Mouse (Mus musculus) layer of hippocampus, adult 11-12 months (tissue): ENCODE results near the gene Pde1c.

Experiments used
- DNase-seq: peaks from one replicate; pipeline ENCODE4 v3.0.0; 2022; ENCODE audit warnings: low spot score

Gene Pde1c

GRCm38 (mm10) chr6:56331432-56331831 is 237.5 kb downstream of the Pde1c start:
- DNase-seq, result no peak

DNA sequence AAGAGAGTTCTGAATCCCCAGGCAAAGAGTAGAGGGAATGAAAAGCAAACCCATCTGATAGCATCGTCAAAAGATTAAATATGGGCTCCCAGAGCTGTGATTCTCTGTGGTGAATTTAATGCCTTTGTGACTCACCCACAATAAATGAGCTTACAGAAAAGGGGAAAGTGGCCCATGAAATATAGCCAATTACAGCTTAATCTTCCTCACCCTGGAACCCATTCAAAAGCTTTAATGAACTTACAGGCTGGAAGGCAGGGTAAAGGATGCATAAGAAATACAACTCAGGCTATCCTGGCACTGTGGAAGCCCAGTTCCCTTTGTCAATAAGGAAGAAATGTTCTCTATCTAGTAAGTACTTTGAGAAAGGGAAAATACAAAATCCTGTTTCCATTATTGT is 240.8 kb downstream of the Pde1c start:
- DNase-seq, result no peak

GRCm38 (mm10) chr6:56322799-56323198 is 246.1 kb downstream of the Pde1c start:
- no peak for DNase-seq

DNA sequence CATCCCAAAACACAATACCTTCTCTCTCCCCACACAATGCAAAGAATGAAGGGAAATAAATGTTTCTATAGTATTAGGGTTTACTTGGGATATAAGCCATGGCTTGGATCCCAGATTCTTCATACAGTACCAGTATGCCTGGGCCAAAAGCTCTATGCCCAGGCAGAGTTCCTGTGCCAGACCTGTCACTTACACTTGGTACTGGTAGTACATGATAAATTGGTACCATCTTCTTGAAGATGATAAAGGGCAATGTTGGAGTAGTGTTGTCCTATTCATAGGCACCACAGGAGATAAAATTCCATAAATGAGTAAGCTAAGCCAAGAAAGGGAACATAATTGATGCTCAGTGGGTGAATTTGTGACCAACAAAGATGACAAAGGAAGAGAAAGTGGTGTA is 258.6 kb downstream of the Pde1c start:
- no peak for DNase-seq

DNA sequence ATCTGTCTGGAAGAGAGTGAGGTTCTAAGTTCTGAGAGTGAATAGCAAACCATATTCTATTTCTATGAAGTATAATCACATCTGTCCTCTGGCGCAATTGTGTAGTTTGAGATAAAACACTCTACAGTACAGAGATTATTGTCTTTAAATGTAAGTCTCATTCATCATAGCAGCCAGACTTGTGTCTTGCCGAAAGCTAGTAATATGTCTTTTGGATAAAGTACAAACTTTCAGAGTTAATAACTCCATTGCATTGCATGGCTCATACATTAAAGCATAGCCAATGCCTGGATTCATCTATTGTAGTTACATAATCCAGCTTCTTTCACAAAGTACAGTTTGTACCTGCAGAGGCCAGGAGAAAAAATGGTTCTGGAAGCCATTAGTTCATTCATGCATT is 262.8 kb downstream of the Pde1c start:
- no peak for DNase-seq

GRCm38 (mm10) chr6:56292176-56292575 is 276.7 kb downstream of the Pde1c start:
- DNase-seq, result no peak

DNA sequence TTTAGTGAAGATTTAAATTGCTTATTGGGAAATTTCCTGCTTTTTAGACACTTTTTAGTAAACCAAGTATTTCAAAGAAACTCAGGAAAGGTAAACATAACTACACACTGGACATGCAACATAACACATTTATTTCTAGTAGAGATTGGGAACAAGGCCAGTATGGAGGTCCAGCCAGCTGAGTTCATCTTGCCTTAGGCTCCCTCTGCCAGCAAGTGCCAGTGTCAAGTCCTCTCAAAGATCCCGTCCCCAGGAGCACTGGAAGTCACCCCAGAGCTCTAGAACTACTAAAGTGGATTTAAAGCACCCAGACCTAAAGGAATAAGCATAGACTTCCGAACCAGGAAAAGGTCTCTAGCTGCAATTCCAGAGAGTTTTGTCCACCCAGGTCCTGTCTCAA is 279.6 kb downstream of the Pde1c start:
- no peak for DNase-seq

DNA sequence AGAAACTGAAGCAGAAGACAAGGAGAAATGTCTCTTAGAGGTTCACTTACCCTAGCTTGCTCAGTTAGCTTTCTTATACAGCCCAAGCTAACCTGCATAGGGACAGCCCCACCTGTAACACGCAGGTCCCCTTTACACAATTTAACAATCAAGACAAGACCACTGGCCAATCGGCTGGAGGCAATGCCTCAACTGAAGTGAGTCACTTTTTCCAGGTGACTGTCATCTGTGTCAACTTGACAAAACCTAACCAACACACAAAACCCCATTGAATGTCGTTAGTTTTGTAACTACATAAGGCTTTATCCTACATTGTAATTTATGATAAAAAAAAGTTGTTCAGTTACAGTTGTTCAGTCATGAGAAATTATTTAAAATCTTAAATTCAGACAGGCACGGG is 284.1 kb downstream of the Pde1c start:
- no peak for DNase-seq

GRCm38 (mm10) chr6:56275461-56275860 is 293.4 kb downstream of the Pde1c start:
- DNase-seq, result no peak

GRCm38 (mm10) chr6:56271741-56272140 is 297.2 kb downstream of the Pde1c start:
- DNase-seq, result no peak

DNA sequence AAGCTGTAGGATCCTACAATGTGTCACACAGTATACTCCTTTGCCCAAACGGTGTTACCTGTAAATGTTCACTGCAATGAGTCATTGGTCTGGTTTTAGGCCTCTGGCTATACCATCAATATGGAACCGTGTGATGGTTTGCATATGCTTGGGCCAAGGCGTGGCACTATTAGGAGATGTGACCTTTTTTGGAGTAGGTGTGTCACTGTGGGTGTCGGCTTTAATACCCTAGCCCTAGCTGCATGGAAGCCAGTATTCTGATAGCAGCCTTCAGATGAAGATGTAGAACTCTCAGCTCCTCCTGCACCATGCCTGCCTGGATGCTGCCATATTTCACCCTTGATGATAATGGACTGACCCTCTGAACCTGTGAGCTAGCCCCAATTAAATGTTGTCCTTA is 304.4 kb downstream of the Pde1c start:
- no peak for DNase-seq

DNA sequence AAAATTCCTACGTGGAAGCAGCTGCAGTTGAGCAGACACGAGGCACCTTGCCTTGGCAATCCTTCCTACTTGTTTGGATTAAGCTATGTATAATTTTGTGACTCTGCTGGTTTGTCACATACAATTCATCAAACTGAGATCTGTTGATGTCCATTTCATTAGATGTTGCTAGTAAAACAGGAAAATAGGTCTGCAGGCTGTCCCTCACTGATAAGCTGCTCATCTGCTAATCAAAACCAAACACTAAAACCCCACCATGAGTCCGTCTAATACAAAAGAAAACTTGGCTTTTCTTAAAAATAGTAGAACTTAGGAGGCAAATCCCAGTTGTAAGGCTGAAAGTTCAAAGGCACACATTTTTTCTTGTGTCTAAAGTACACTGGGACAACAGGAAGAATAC is 308.8 kb downstream of the Pde1c start:
- DNase-seq, result no peak

DNA sequence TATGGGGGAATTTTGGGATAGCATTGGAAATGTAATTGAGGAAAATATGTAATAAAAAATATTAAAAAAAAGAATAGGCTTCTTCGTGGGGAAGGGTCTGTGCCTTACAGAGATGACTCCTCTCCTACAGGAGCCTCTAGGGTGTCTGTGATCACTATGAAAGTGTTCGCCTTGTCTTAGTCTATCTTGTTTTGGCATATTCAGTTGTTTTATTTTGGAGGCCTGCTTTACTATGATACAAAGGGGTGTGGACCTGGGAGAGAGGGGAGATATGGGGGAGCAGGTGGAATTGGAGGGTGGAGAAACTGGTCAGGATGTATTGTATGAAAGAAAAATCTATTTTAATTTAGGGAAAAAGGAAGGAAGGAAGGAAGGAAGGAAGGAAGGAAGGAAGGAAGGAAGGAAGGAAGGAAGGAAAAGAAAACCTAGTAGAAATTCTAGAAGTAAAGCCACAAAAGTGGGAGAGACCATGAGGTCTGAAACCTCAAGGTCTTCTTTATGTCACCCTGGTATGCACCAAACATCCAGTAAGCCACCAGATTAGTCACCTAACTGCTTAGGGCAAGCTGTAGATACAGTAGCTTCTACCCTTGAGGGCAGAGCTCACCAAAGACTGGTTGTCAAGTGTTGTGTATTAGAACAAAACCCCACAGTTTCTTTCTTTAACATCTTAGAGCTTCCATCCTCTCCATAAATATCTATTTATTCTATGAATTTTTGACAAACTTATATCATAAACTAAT is 311.2 kb downstream of the Pde1c start:
- no peak for DNase-seq

DNA sequence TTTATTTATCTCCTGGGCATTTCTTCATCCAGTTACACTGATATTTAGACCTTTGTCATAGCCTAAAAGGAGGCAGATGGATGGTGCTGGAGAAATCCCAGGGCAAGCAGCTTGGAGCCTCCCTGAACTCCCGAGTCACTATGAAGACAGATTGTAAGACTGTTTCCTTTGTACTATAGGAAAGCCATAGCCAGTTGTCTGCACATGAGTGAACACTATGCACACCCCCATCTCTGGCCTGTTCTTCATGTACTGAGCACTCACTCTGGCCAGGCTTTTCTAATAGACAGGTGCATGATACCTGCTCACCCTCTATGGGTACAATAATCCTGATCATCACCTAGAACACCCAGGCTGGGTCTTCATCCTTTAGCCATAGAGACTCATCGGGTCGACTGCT is 318.8 kb downstream of the Pde1c start:
- DNase-seq, result no peak

DNA sequence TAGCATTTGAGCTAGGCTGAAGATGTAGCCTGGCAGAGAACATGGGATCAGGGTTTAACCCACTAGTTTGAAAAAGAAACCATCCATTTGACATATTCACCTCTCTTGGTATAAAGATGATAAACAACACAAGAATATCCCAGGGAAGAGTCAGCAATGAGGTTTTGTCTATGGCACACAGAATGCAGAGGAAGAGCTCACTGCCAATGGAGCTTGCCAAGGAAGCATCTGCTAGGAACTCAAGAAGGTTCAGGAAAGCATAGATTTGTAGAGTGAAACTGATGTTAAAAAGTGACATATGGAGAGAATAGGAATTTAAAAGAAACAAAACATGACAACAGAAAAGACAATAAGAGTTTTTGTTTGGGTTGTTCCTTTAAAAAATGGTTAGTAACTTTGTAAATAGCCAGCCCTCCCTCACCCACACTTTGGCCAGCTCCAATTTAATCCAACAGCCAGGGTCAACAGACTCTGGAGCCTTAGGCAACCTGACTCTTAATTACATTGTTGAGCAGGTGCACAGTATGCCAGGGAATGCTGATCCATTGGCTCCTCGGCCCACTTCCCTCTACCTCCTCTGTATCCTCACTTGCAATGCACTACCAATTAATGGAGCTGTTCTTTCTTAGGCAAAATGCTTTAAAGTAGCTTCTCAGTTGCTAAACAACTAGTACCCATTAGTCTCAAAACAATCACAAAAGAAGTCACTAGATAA is 377.3 kb downstream of the Pde1c start:
- no peak for DNase-seq

DNA sequence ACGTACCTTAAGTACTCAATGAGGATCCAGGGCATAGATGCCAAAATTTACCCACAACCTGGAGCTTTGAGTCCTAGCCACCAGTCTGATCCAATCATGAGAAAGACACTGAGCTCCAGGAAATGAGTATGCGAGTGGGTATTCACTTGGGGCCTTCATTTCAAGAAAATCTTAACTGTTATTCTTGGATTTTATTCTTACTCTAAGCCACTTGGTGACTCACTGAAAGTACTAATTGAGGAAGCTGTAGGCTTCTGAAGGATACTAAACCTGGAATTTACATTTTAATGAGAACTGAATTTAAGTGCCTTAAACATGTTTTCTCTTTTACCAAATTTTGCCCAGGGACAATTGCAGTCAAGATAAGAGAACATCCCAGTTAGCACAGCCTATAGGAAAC is 392.4 kb downstream of the Pde1c start:
- DNase-seq, result no peak

GRCm38 (mm10) chr6:56172172-56172571 is 396.7 kb downstream of the Pde1c start:
- DNase-seq, result no peak

DNA sequence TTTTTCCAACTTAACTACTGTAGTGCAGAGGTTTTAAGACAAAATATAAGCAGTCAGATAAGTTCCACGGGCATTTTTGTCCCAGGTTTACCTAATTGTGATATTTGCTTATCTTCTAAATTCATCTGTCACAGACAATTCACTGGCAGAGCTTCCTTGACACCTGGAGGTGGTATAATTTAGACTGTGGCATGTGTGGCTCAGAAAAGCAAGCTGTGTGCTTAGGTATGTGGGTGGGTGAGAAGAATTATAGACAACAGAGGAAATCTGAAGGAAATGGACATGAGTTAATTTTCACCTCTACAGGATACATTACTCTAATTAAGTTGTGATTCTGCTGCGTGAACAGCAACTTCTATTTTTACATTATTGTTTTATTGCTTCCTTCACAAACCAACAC is 400.2 kb downstream of the Pde1c start:
- DNase-seq, result peak; percentile 5

DNA sequence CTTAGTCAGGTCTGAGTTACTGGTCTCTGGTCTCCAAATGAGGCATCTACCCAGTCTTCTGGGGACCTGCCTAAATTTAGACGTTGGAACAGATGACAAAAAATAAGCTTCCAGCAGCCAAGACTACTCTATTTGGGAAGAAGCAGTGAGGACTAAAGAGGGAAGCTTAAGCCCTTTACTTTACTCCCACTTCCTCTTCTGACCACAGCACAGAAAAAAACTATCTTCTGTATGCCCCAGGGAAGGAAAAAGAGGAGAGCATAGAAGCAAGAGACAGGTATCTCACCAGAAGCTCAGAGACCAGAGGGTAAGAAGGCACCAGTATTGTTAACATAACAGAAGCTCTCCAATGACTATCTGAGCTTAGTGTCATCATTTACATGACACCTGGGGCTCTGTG is 410.7 kb downstream of the Pde1c start:
- no peak for DNase-seq

DNA sequence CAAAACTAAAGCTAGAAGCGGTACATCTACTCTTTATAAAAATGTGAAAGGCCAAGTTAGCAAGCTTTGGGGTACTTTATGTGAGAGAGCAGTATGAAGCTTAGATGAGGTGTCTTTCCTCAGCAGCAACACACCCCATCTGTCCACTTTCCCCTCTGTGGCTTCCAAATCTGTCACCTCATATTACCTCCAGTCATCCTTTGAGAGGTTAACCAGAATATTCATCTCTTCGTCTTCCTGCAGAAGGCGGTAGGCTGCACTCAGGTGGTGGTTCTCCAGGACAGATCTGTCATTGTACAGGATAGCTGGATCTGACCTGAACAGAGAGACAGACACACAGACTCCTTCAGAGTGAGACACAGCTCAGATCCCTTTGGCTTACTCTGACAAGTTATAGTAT is 412.1 kb downstream of the Pde1c start:
- no peak for DNase-seq

DNA sequence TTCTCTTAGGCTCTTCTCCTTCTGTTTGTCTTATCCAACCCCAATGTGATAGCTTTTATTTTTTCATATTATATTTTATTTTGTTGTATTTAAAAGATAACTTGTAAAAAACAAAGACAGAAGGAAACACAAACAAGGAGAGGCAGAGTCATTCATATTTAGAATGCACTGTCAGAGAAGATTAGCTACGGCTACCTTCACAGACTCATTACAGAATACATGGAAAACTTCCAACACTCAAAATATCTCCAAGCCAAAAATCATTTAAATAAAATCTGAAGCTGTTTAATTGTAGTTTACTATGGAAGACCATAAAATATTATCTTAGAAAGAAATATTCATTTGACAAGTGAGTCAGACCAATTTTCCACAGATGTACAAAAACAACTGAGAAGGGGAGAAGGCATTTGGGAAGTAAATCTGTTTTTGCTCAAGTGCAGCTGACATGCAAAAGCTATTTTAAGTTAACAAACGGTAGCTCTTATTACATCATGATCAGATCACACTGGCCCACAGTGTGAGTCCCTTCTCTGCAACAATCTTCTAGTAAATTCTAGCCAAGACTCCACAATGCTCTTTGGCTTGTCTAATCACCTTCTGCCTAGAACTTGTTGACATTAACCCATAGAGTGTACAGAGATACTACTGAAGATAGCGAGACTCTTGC is 438.3 kb downstream of the Pde1c start:
- peak; percentile 4 for DNase-seq

DNA sequence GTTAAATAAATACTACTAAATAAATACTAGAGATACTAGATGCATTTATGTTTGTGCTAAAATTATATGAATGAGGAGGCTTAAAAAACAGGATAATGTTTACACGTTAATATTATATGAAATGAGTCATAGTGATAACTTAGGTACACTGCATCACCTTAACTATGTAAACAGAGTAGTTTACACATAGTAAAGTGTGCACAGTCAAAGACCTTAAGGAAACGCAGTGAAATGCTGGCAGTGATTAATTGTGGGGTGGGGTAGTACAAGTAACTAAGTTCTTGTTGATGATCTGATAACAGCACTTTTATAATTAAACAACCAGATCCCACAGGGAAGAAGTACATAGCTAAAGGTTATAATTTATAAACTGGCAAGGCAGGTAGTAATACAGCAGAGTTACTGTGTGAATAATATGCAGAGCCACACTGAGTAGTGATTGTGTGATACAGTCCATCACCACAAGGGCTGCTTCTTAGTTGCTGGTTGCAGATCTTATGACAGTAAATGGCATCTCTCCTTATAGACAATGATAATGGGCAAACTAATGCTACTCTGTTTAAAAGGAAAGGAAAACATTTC is 469.3 kb downstream of the Pde1c start:
- no peak for DNase-seq

DNA sequence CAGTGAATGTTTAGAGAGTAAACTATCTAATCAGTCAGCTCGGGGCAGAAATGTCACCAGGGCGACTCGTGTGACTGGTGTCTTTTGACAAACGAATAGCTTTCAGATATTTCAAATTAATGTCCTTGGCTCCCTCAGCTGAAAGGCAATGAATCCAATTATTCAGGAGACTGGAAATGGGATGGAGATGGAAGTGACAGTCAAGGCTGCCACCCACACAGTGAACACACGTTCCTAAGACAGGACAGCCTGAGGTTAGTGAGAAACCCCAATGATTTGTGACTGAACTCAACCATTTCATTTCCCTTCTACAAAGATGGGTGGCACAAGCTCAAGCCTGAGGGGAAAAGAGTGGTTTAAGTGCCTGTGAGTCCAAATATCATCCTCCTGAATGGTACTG is 470.5 kb downstream of the Pde1c start:
- DNase-seq, result no peak
